9 mouse cellular contexts compared by ENCODE assay signal in genomic region chr19:60341485-60341884, GRCm38 (mm10).
A peak's percentile ranks its signal among the peaks of the same experiment; 100 is the strongest.
DNase-seq lines count a peak whose midpoint lies in the region; ATAC-seq and TF ChIP-seq lines count a peak whose summit lies in the region.
"Had no signal": no experiment of that assay in that cellular context is flagged by ENCODE, and none has a peak within 500 bp of the region (broad histone marks: within the 10 kb centered on the region; RNA-seq: fewer than 3 reads in every experiment).

No protein-coding gene starts in this region.

- WGBS in liver, adult 2 months, result 15% methylated on average over 3 of the region's 3 CpGs
- 12% methylated on average over 3 of the region's 3 CpGs for WGBS in liver, embryonic 12.5 days (ENCODE audit: insufficient replicate concordance)
- 16% methylated on average over 3 of the region's 3 CpGs for WGBS in neural tube, embryonic 11.5 days

- ATAC-seq in liver, embryonic 12.5 days, result no peak
- peak; percentile 88 for ATAC-seq in common myeloid progenitor, adult 5-6 weeks (replicated peaks; ENCODE audit: low read depth, poor library complexity, severe bottlenecking)
- ATAC-seq in neural tube, embryonic 11.5 days (ENCODE audit: insufficient read depth, low FRiP score, low TSS enrichment), result no peak

- no peaks in the 10 kb centered on the region for H3K36me3 ChIP-seq in liver, adult 2 months (ENCODE audit: control insufficient read depth, insufficient read depth, low read length)
- no peaks in the 10 kb centered on the region for H3K36me3 ChIP-seq in liver, embryonic 12.5 days
- no peaks in the 10 kb centered on the region for H3K36me3 ChIP-seq in neural tube, embryonic 11.5 days (ENCODE audit: control insufficient read depth, insufficient read depth, low read length)
- H3K36me3 ChIP-seq: heart, embryonic 15.5 days had no signal

- no peak overlapping the region for H3K4me2 ChIP-seq in liver, embryonic 12.5 days
- H3K4me2 ChIP-seq in neural tube, embryonic 11.5 days (ENCODE audit: low read depth), result no peak overlapping the region
- H3K4me2 ChIP-seq: heart, embryonic 15.5 days had no signal

- H3K4me1 ChIP-seq in liver, adult 2 months (ENCODE audit: control insufficient read depth, insufficient read depth, low read length), result no peaks in the 10 kb centered on the region
- no peaks in the 10 kb centered on the region for H3K4me1 ChIP-seq in liver, embryonic 12.5 days
- no peaks in the 10 kb centered on the region for H3K4me1 ChIP-seq in neural tube, embryonic 11.5 days (ENCODE audit: control insufficient read depth, insufficient read depth, low read length)
- H3K4me1 ChIP-seq: heart, embryonic 15.5 days had no signal

- peak; percentile 77 for TF ChIP-seq CTCF in liver, adult 2 months (IDR thresholded peaks at IDR 0.05; ENCODE audit: low read depth, low read length)

- no peak overlapping the region for H3K9ac ChIP-seq in liver, adult 2 months (ENCODE audit: low read depth, low read length)
- no peak overlapping the region for H3K9ac ChIP-seq in liver, embryonic 12.5 days
- no peak overlapping the region for H3K9ac ChIP-seq in neural tube, embryonic 11.5 days (ENCODE audit: low read length)
- H3K9ac ChIP-seq: heart, embryonic 15.5 days had no signal

- peak; percentile 44 for DNase-seq in liver, adult 2 months (ENCODE audit: extremely low read depth, low read depth, low spot score)
- peak; percentile 5 for DNase-seq in T-cell, adult 2 months (ENCODE audit: low spot score)
- DNase-seq in heart, postnatal 36 days, result peak; percentile 5 to 26
- DNase-seq in left cerebral cortex, postnatal 10 days (ENCODE audit: extremely low spot score in 1 of 2, low spot score in 2 of 2), result peak; percentile 61 to 63
- DNase-seq in neural tube, embryonic 11.5 days (ENCODE audit: low spot score), result peak; percentile 73
- DNase-seq in thymus, postnatal 25 days, result peak; percentile 27

- H3K9me3 ChIP-seq in liver, embryonic 12.5 days (replicated peaks), result no peaks in the 10 kb centered on the region
- H3K9me3 ChIP-seq in neural tube, embryonic 11.5 days (ENCODE audit: control insufficient read depth, low read length), result no peaks in the 10 kb centered on the region
- H3K9me3 ChIP-seq: heart, embryonic 15.5 days had no signal

- H3K27ac ChIP-seq in liver, adult 2 months (replicated peaks; ENCODE audit: insufficient read depth, low read depth, low read length), result no peak overlapping the region
- H3K27ac ChIP-seq in liver, embryonic 12.5 days, result no peak overlapping the region
- no peak overlapping the region for H3K27ac ChIP-seq in neural tube, embryonic 11.5 days (ENCODE audit: low read depth, low read length)
- H3K27ac ChIP-seq: heart, embryonic 15.5 days had no signal

- intact Hi-C loops in heart, postnatal 36 days (cut with DNase I), result no loop called here
- intact Hi-C loops in left cerebral cortex, postnatal 10 days (cut with DNase I), result no loop called here

- H3K4me3 ChIP-seq in liver, adult 2 months (ENCODE audit: insufficient read depth, low read depth, low read length), result no peak overlapping the region
- H3K4me3 ChIP-seq in liver, embryonic 12.5 days, result no peak overlapping the region
- H3K4me3 ChIP-seq in neural tube, embryonic 11.5 days (ENCODE audit: low read depth, low read length), result no peak overlapping the region
- H3K4me3 ChIP-seq: heart, embryonic 15.5 days had no signal

- H3K79me2 ChIP-seq in liver, adult 2 months (ENCODE audit: control insufficient read depth, insufficient read depth, low read length), result no peaks in the 10 kb centered on the region

- H3K27me3 ChIP-seq in liver, adult 2 months (ENCODE audit: control insufficient read depth, insufficient read depth, low read length), result no peaks in the 10 kb centered on the region
- no peaks in the 10 kb centered on the region for H3K27me3 ChIP-seq in liver, embryonic 12.5 days (replicated peaks)
- no peaks in the 10 kb centered on the region for H3K27me3 ChIP-seq in neural tube, embryonic 11.5 days (ENCODE audit: control insufficient read depth, insufficient read depth, low read length)
- H3K27me3 ChIP-seq: heart, embryonic 15.5 days had no signal

- TF ChIP-seq POLR2A in liver, adult 2 months (IDR thresholded peaks at IDR 0.05; ENCODE audit: extremely low read depth, insufficient read depth, low read length), result no peak

Comparison
In these comparisons a context has a peak if more than half of its experiments do, and no peak if none do; other contexts are left out.
1. DNase-seq: peak in every context shown above with its lines; median percentile 73 in neural tube, embryonic 11.5 days; 62 in left cerebral cortex, postnatal 10 days; 44 in liver, adult 2 months; 27 in thymus, postnatal 25 days; 16 in heart, postnatal 36 days; 5 in T-cell, adult 2 months.